Mouse (Mus musculus) lung, postnatal 10 days (tissue): Measurements from ENCODE around the gene Olfr824.
"Not testable (repeated sequence)": the region's sequence is repeated elsewhere in the genome, so short reads cannot be mapped to it uniquely, and the experiment has no call there.

Experiments used
- DNase-seq: peaks from one replicate; pipeline ENCODE4 v3.0.0; 2021

The Olfr824 gene

GRCm38 (mm10) chr10:130129900-130130299 is at the start of gene Olfr824:
Olfr824 (minus strand) TSS chr10:130130000.
- DNase-seq, result not testable (repeated sequence)

GRCm38 (mm10) chr10:130166666-130167065 is 36.9 kb upstream of the Olfr824 start, which contains the start of gene Olfr825:
Olfr825 (minus strand) TSS chr10:130166766.
- DNase-seq, result no peak

DNA sequence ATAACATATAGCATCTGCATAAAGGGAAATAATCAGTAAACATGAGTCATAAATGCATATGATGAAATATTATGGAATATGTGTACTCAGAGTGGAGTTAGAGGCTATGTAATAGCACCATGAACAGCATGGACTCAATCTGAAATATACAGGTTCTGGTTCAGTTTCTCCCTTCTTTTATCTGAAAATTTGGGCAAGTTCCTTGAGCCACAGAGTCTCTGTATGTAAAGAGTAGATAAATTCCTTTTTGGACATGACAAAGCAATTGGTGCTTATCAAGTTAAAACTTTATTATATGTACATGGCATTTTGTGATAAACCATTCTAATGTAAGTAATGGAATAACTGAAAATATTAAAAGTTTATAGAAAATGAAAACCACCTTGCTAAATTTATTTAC is 35.4 kb upstream of the Olfr824 start:
- DNase-seq, result no peak

DNA sequence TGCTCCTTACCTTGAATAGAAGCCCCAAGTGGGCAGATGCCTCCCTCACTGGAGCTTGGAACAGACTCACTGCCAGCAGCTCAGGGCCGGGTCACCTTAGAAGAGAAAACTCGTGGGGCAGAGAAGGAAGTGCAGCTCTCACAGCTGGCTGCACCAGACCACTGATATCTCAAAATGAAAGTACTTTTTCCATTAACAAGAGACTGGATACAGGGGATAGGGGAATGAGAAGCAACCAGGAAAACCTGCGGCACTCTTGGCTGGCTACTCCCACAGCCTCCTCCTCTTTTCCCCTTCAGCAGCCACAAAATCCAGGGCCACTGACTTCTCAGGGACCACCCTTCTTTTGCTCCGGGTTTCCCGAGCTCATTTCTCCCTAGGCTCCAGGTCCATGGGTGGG is 14.3 kb upstream of the Olfr824 start:
- DNase-seq, result no peak

DNA sequence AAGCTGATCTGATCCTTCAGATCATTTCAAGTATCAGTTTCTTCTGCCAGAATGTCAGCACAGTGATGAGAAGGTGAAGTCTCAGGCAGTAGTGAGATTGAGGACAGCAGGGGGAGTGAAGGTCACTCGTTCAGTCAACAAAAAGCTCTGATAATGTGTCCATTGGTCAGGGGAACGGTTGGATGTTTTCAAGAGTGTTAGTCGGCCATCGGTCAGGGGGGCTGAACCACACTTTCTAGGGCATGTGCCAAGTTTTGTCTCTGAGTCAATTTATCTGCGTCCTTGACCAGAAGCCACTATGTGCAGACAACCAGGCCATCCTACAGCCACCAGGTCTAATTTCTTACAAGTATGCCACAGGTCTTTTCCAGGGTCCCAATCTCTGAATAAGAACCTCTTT is 12.7 kb upstream of the Olfr824 start:
- not testable (repeated sequence) for DNase-seq

DNA sequence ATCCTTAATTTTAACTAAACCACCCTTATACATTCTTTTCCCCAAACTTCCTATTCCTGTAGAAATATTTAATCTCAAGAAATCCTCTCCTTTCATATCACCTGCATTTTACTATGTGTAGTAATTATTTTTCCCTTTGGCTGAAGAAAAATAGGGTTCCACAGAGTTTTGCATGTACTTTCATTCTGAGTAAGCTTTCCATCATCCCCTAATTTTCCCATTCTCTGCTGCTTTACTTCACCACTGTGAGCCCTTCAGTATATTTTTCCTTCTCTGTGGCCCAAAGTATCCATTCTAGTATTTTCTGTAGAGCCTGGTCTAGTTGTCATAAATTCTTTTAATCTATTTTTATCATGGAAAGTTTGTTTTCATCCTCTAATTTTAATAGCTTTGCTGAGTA is 5.0 kb upstream of the Olfr824 start:
- no peak for DNase-seq

- not testable (repeated sequence) for DNase-seq
Observed at GRCm38 (mm10) chr10:130116045-130116444, 13.8 kb downstream of the Olfr824 start.

DNA sequence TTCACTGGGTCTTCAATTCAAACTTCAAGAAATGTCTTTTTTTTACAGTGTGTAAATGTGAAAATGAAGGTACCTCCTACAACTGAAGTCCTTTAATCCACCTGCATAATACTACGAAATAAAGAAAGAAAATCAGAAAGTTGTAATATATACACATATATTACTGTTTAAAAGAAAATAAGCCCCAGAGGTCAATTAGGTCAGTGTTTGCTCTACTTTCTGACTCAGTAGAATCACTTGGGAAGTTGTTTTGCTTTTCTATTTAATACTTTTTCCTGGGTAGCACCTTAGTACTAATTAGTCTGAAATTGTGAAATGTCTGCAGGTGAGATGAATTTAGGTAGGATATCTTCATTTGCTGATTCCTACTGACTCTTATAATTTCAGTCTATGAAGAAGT is 14.5 kb downstream of the Olfr824 start, which contains the start of gene Olfr823:
Olfr823 (minus strand) TSS at position 101 of the 400 bp plus-strand sequence.
- DNase-seq, result not testable (repeated sequence)

GRCm38 (mm10) chr10:130096104-130096503 is 33.7 kb downstream of the Olfr824 start:
- no peak for DNase-seq

- peak; percentile 32 for DNase-seq
Observed at GRCm38 (mm10) chr10:130092838-130093440, 36.9 kb downstream of the Olfr824 start.
